Comparison of ENCODE assay signal across 8 mouse cellular contexts in the genomic region with DNA sequence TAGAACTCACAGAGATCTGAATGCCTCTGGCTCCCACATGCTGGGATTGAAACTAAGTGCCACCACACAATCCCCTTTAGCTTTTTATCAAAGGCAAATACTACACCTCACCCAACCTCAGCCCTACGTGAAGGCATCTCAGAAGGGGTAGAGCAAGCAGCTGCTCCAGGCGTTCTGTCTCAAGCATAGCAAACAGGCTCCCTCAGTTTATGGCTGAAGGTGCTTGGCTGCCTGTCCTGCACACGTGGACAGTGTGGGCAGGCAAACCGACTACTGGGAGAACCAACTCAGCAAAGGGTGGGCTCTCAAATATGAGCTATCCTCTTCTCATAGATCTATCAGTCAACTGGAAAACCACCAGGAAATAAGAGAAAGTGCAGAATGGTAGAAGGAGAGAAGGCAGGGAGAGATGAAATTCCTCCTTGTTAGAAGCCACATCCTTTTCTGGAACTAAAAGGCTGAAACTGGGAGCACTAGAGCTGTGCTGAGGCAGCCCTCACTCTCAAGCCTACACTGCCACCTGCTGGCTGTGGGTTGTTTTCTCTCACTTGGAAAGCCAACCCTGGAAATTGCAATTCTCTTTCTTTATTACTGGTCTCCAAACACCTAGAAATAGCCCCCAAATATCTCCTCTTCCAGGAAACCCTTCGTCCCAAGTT. TPM values are rescaled to one million over a fixed set of nuclear protein-coding genes. Genes with fewer than 3 reads are reported as not detected.
DNase-seq lines count a peak whose midpoint lies in the region; ATAC-seq and TF ChIP-seq lines count a peak whose summit lies in the region.

No protein-coding gene starts in this region.

- H3K9me3 ChIP-seq in forebrain, embryonic 16.5 days (ENCODE audit: control insufficient read depth, low read length), result no peaks in the 10 kb centered on the region
- no peaks in the 10 kb centered on the region for H3K9me3 ChIP-seq in hindbrain, postnatal 0 days (ENCODE audit: low read length)

- H3K4me2 ChIP-seq in forebrain, embryonic 16.5 days (ENCODE audit: low read length), result no peak overlapping the region
- no peak overlapping the region for H3K4me2 ChIP-seq in hindbrain, postnatal 0 days (ENCODE audit: low read depth, low read length)

- H3K9ac ChIP-seq in forebrain, embryonic 16.5 days (replicated peaks; ENCODE audit: low read depth, low read length), result no peak overlapping the region
- no peak overlapping the region for H3K9ac ChIP-seq in hindbrain, postnatal 0 days (replicated peaks; ENCODE audit: low read length)

- no peak for TF ChIP-seq POLR2A in spleen, adult 2 months (IDR thresholded peaks at IDR 0.05; ENCODE audit: low read depth, low read length)

- WGBS in spleen, adult 2 months, result 76% methylated on average over 5 of the region's 5 CpGs
- 72% methylated on average over 5 of the region's 5 CpGs for WGBS in forebrain, embryonic 16.5 days
- 68% methylated on average over 5 of the region's 5 CpGs for WGBS in hindbrain, postnatal 0 days

- TF ChIP-seq CTCF in spleen, adult 2 months (IDR thresholded peaks at IDR 0.05; ENCODE audit: extremely low read depth, insufficient read depth, insufficient read length, insufficient replicate concordance), result peak; percentile 57; the same call in 1 of the 2 replicates
- peak; percentile 89 for TF ChIP-seq CTCF in hindbrain, postnatal 0 days (IDR thresholded peaks at IDR 0.05; ENCODE audit: low read depth)

- no peak overlapping the region for H3K4me3 ChIP-seq in spleen, adult 2 months (ENCODE audit: extremely low read depth, insufficient read depth, insufficient read length)
- no peak overlapping the region for H3K4me3 ChIP-seq in forebrain, embryonic 16.5 days (replicated peaks; ENCODE audit: low read length)
- H3K4me3 ChIP-seq in hindbrain, postnatal 0 days (ENCODE audit: low read length), result no peak overlapping the region

- H3K27ac ChIP-seq in spleen, adult 2 months (ENCODE audit: insufficient read depth, low read length), result no peak overlapping the region
- no peak overlapping the region for H3K27ac ChIP-seq in forebrain, embryonic 16.5 days (ENCODE audit: low read length)
- no peak overlapping the region for H3K27ac ChIP-seq in hindbrain, postnatal 0 days

- H3K27me3 ChIP-seq in spleen, adult 2 months (ENCODE audit: control insufficient read depth, insufficient read depth, low read length), result no peaks in the 10 kb centered on the region
- no peaks in the 10 kb centered on the region for H3K27me3 ChIP-seq in forebrain, embryonic 16.5 days (replicated peaks; ENCODE audit: control insufficient read depth, insufficient read depth, low read length)
- H3K27me3 ChIP-seq in hindbrain, postnatal 0 days (ENCODE audit: insufficient read depth, low read length), result no peaks in the 10 kb centered on the region

- H3K4me1 ChIP-seq in spleen, adult 2 months (ENCODE audit: control insufficient read depth, insufficient read depth, insufficient read length), result no peaks in the 10 kb centered on the region
- no peaks in the 10 kb centered on the region for H3K4me1 ChIP-seq in forebrain, embryonic 16.5 days (replicated peaks; ENCODE audit: control insufficient read depth, insufficient read depth, low read length)
- no peaks in the 10 kb centered on the region for H3K4me1 ChIP-seq in hindbrain, postnatal 0 days (ENCODE audit: insufficient read depth, low read length)

- peak; percentile 90 for ATAC-seq in forebrain, embryonic 16.5 days
- peak; percentile 79 for ATAC-seq in hindbrain, postnatal 0 days

- DNase-seq in spleen, adult 2 months (ENCODE audit: low read depth in 1 of 2, low spot score in 2 of 2), result peak in 1 of 2 experiments; percentile 29
- DNase-seq in spleen, adult 12 weeks (ENCODE audit: low spot score), result no peak
- peak; percentile 9 for DNase-seq in cerebellum, adult 11-12 months
- DNase-seq in hindbrain, postnatal 0 days (ENCODE audit: low spot score), result peak; percentile 88
- DNase-seq in left cerebral cortex, adult 18-20 months (ENCODE audit: low spot score in 2 of 2), result peak; percentile 84 to 90
- peak; percentile 75 for DNase-seq in mesoderm, embryonic 11.5 days (ENCODE audit: low read depth, low spot score)
- DNase-seq in right cerebral cortex, postnatal 4 days, result peak; percentile 92

- H3K36me3 ChIP-seq in spleen, adult 2 months (ENCODE audit: control insufficient read depth, insufficient read depth, low read length), result peaks cover 10% of the 10 kb centered on the region
- no peaks in the 10 kb centered on the region for H3K36me3 ChIP-seq in forebrain, embryonic 16.5 days (ENCODE audit: control insufficient read depth, insufficient read depth)
- no peaks in the 10 kb centered on the region for H3K36me3 ChIP-seq in hindbrain, postnatal 0 days (ENCODE audit: insufficient read depth, low read length)

RNA-seq across cellular contexts. Expression of a gene that starts 38.1 kb away (rescaled TPM):
- not detected in 2 replicates for polyA plus RNA-seq in spleen, adult 2 months (2012; rRNA removed)
- not detected in 2 replicates for polyA plus RNA-seq in forebrain, embryonic 16.5 days (2015; fragmentation: Nextera tagmentation; extraction: Ambion mirVana)
- not detected in 2 replicates for total RNA-seq in hindbrain, postnatal 0 days (2014; rRNA removed)
- polyA plus RNA-seq in hindbrain, postnatal 0 days (2015; fragmentation: Nextera tagmentation; extraction: Ambion mirVana), result not detected in 2 replicates
- total RNA-seq in left cerebral cortex, adult 18-20 months (2021), result 1 to 10 TPM; 1.0 to 1.4 TPM

RNA-seq across cellular contexts. Expression of a gene that starts 46.4 kb away (rescaled TPM):
- 41.4 and 43.7 TPM in 2 replicates for polyA plus RNA-seq in spleen, adult 2 months (2012; rRNA removed)
- polyA plus RNA-seq in forebrain, embryonic 16.5 days (2015; fragmentation: Nextera tagmentation; extraction: Ambion mirVana), result 12.5 and 18.3 TPM in 2 replicates
- 1.2 and 2.8 TPM in 2 replicates for total RNA-seq in hindbrain, postnatal 0 days (2014; rRNA removed)
- polyA plus RNA-seq in hindbrain, postnatal 0 days (2015; fragmentation: Nextera tagmentation; extraction: Ambion mirVana), result 10.3 and 12.2 TPM in 2 replicates
- 10 to 100 TPM; 22.7 to 25.0 TPM for total RNA-seq in left cerebral cortex, adult 18-20 months (2021)
